Mouse (Mus musculus) kidney, postnatal 0 days (tissue): ENCODE results near the gene Sftpd. TPM values are rescaled to one million over a fixed set of nuclear protein-coding genes. Genes with fewer than 3 reads are reported as not detected.

Experiments used
- ATAC-seq: fragments of 200-750 bp; cut with Nextera tagmentation; replicated peaks from 2 replicates; pipeline ENCODE4 v1.8.0; 2017; ENCODE audit warnings: low read depth, moderate number of reproducible peaks, moderate TSS enrichment, moderate library complexity; ENCODE audit not compliant: low FRiP score
- DNase-seq: peaks from one replicate; pipeline ENCODE4 v3.0.0-alpha.2; 2016; ENCODE audit warnings: low spot score
- H3K27ac ChIP-seq: fragments of 300-500 bp; sonication (generic); 2 replicates; pipeline ENCODE4 v1.5.1; 2014; ENCODE audit warnings: mild to moderate bottlenecking
- H3K27me3 ChIP-seq: fragments of 300-500 bp; sonication (generic); 2 replicates; pipeline ENCODE4 v1.6.1; 2014; ENCODE audit warnings: low read length, mixed read lengths; ENCODE audit not compliant: insufficient read depth
- H3K36me3 ChIP-seq: fragments of 300-500 bp; sonication (generic); 2 replicates; pipeline ENCODE4 v1.6.1; 2014; ENCODE audit warnings: low read length, mixed read lengths; ENCODE audit not compliant: insufficient read depth
- H3K4me1 ChIP-seq: fragments of 300-500 bp; sonication (generic); replicated peaks from 2 replicates; pipeline ENCODE4 v1.6.1; 2014; ENCODE audit warnings: antibody characterized with exemption, low read length, mixed read lengths; ENCODE audit not compliant: insufficient read depth
- H3K4me2 ChIP-seq: fragments of 300-500 bp; sonication (generic); 2 replicates; pipeline ENCODE4 v1.6.1; 2014; ENCODE audit warnings: mild to moderate bottlenecking, low read length, moderate library complexity, mixed read lengths
- H3K4me3 ChIP-seq: fragments of 300-500 bp; sonication (generic); replicated peaks from 2 replicates; pipeline ENCODE4 v1.5.1; 2014; ENCODE audit warnings: low read depth, low read length
- H3K9ac ChIP-seq: fragments of 300-500 bp; sonication (generic); 2 replicates; pipeline ENCODE4 v1.6.1; 2014; ENCODE audit warnings: low read depth, low read length
- H3K9me3 ChIP-seq: fragments of 300-500 bp; sonication (generic); replicated peaks from 2 replicates; pipeline ENCODE4 v1.6.1; 2016; ENCODE audit warnings: low read length, inconsistent platforms, mixed read lengths
- CTCF ChIP-seq: IDR thresholded peaks from 2 replicates; pipeline ENCODE4 v1.5.1; 2016; ENCODE audit warnings: antibody characterized with exemption, low read depth, mild to moderate bottlenecking, moderate library complexity
- WGBS: fragments of 180-500 bp; shearing (Covaris S2); extraction: QIAGEN DNeasy Blood & Tissue Kit; methylation state at CpG from one replicate; pipeline ENCODE4 v1.1.7; 2014; 5-methylcytosine and 5-hydroxymethylcytosine counted together
- polyA plus RNA-seq: library from polyadenylated mRNA; unstranded; fragments of >200 nt; fragmentation: Nextera tagmentation; extraction: Ambion mirVana; gene quantifications from 2 replicates; pipeline ENCODE4 v1.2.1, GENCODE M21; 2015

Gene Sftpd
- polyA plus RNA-seq, 1 experiment from 2014 or later, result 1.6 TPM

GRCm38 (mm10) chr14:41167278-41167677, 17.7 kb downstream of the Sftpd start:
- no peak for ATAC-seq
- Histone ChIP-seq H3K9me3 (no peaks in the 10 kb centered on the region), H3K4me3 (no peak overlapping the region), H3K27ac (no peak overlapping the region), H3K4me1 (no peaks in the 10 kb centered on the region), H3K4me2 (no peak overlapping the region), H3K36me3 (no peaks in the 10 kb centered on the region), H3K9ac (no peak overlapping the region), H3K27me3 (no peaks in the 10 kb centered on the region)
- no peak for DNase-seq
- 57% methylated on average over 5 of the region's 5 CpGs for whole genome bisulfite sequencing
- TF ChIP-seq CTCF, result no peak

- DNase-seq (peak; percentile 51), ATAC-seq (no peak)
- no peak overlapping the region for H3K9ac ChIP-seq
- H3K36me3 ChIP-seq, result no peaks in the 10 kb centered on the region
- no peaks in the 10 kb centered on the region for H3K9me3 ChIP-seq
- H3K4me2 ChIP-seq, result no peak overlapping the region
- WGBS, result 10% methylated on average over 2 of the region's 2 CpGs
- H3K27ac ChIP-seq, result no peak overlapping the region
- peak; percentile 79 for TF ChIP-seq CTCF
- H3K4me3 ChIP-seq, result no peak overlapping the region
- no peaks in the 10 kb centered on the region for H3K4me1 ChIP-seq
- no peaks in the 10 kb centered on the region for H3K27me3 ChIP-seq
Measured at GRCm38 (mm10) chr14:41162663-41163062, 22.3 kb downstream of the Sftpd start.

- Histone ChIP-seq H3K36me3 (no peaks in the 10 kb centered on the region), H3K4me1 (no peaks in the 10 kb centered on the region), H3K9ac (no peak overlapping the region), H3K4me3 (no peak overlapping the region), H3K27me3 (no peaks in the 10 kb centered on the region), H3K27ac (no peak overlapping the region), H3K4me2 (no peak overlapping the region), H3K9me3 (no peaks in the 10 kb centered on the region)
- DNase-seq (no peak), ATAC-seq (no peak)
- 33% methylated on average over 1 of the region's 1 CpGs for WGBS
- TF ChIP-seq CTCF, result no peak
Measured at GRCm38 (mm10) chr14:41160743-41161142, 24.2 kb downstream of the Sftpd start.

- no peak for DNase-seq
- 90% methylated on average over 4 of the region's 4 CpGs for WGBS
- H3K4me2 ChIP-seq, result no peak overlapping the region
Measured at GRCm38 (mm10) chr14:41160076-41160475, 24.9 kb downstream of the Sftpd start.

GRCm38 (mm10) chr14:41151220-41151898, 33.6 kb downstream of the Sftpd start, which contains the start of gene Mbl1:
TSS of gene Mbl1 (plus strand) at chr14:41151458.
- TF ChIP-seq CTCF, result no peak
- no peak within 1 kb of the TSS for H3K9ac ChIP-seq
- no peaks in the 10 kb centered on the region for H3K27me3 ChIP-seq
- ATAC-seq (no peak), DNase-seq (no peak)
- no peaks in the 10 kb centered on the region for H3K4me1 ChIP-seq
- H3K27ac ChIP-seq, result no peak within 1 kb of the TSS
- H3K9me3 ChIP-seq, result no peaks in the 10 kb centered on the region
- no peak within 1 kb of the TSS for H3K4me3 ChIP-seq
- WGBS, result 83% methylated on average over 7 of the region's 7 CpGs
- H3K36me3 ChIP-seq, result no peaks in the 10 kb centered on the region
- no peak within 1 kb of the TSS for H3K4me2 ChIP-seq

More at GRCm38 (mm10) chr14:41160076-41160475, 24.9 kb downstream of the Sftpd start:
- TF ChIP-seq CTCF, result no peak
- no peaks in the 10 kb centered on the region for H3K27me3 ChIP-seq
- no peaks in the 10 kb centered on the region for H3K9me3 ChIP-seq
- H3K27ac ChIP-seq, result no peak overlapping the region
- H3K36me3 ChIP-seq, result no peaks in the 10 kb centered on the region
- H3K9ac ChIP-seq, result no peak overlapping the region
- ATAC-seq, result no peak
- no peak overlapping the region for H3K4me3 ChIP-seq
- no peaks in the 10 kb centered on the region for H3K4me1 ChIP-seq

- DNase-seq, result no peak
- TF ChIP-seq CTCF, result no peak
- H3K27me3 ChIP-seq, result no peaks in the 10 kb centered on the region
- no peak overlapping the region for H3K4me2 ChIP-seq
- no peaks in the 10 kb centered on the region for H3K36me3 ChIP-seq
- no peaks in the 10 kb centered on the region for H3K9me3 ChIP-seq
- 82% methylated on average over 2 of the region's 2 CpGs for WGBS
- H3K4me1 ChIP-seq, result no peaks in the 10 kb centered on the region
- H3K4me3 ChIP-seq, result no peak overlapping the region
- no peak for ATAC-seq
- H3K27ac ChIP-seq, result no peak overlapping the region
- H3K9ac ChIP-seq, result no peak overlapping the region
Measured at GRCm38 (mm10) chr14:41147356-41147755, 37.6 kb downstream of the Sftpd start.

- Histone ChIP-seq H3K9ac (no peak overlapping the region), H3K27ac (no peak overlapping the region), H3K27me3 (no peaks in the 10 kb centered on the region), H3K36me3 (no peaks in the 10 kb centered on the region), H3K4me3 (no peak overlapping the region), H3K4me2 (no peak overlapping the region), H3K4me1 (no peaks in the 10 kb centered on the region), H3K9me3 (no peaks in the 10 kb centered on the region)
- DNase-seq (no peak), ATAC-seq (no peak)
- TF ChIP-seq CTCF, result no peak
- 76% methylated on average over 3 of the region's 3 CpGs for WGBS
Measured at GRCm38 (mm10) chr14:41146922-41147321, 38.0 kb downstream of the Sftpd start.
